Mouse (Mus musculus): ENCODE results near the gene Gcdh.
"Not testable (repeated sequence)": the region's sequence is repeated elsewhere in the genome, so short reads cannot be mapped to it uniquely, and the experiment has no call there.

Gcdh gene

DNA sequence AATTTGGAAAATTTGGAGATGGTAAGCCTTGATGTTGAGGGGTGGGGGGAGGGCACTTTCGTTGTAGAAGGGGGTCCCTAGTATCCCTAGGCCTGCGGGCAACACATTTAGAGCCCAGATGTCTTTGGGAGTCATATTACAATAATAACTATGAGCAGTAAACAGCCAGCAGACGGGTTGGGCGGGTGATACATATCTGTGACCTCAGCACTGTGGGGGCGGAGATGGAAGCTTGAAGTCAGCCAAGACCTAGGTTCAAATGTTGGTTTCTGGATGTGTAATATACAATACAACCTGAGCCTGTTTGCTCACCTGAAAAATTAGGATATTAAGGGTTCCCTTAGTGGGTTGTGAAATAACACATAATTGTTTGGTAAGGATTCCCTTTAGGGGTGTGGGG lies 16.2 kb upstream of the Gcdh start:
- DNase-seq, result no peak

GRCm38 (mm10) chr8:84909162-84909767 lies 15.5 kb upstream of the Gcdh start:
- no peak for DNase-seq

GRCm38 (mm10) chr8:84908421-84909161 lies 14.9 kb upstream of the Gcdh start, which contains the start of gene Dnase2a:
TSS of gene Dnase2a (plus strand) at chr8:84908560.
- peak; percentile 81 for DNase-seq

DNA sequence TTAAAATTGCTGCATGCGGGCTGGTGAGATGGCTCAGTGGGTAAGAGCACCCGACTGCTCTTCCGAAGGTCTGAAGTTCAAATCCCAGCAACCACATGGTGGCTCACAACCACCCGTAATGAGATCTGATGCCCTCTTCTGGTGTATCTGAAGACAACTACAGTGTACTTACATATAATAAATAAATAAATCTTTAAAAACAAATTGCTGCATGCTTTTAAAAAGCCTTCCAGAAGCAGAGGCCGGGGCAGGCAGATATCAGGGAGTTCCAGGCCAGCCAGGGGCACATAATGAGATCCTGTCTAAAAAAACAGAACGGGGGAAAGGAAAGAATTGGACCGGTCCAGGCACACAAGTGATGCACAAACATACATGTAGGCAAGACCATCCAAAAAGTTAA lies 14.3 kb upstream of the Gcdh start:
- not testable (repeated sequence) for DNase-seq

GRCm38 (mm10) chr8:84907493-84907892 lies 13.8 kb upstream of the Gcdh start:
- no peak for DNase-seq

DNA sequence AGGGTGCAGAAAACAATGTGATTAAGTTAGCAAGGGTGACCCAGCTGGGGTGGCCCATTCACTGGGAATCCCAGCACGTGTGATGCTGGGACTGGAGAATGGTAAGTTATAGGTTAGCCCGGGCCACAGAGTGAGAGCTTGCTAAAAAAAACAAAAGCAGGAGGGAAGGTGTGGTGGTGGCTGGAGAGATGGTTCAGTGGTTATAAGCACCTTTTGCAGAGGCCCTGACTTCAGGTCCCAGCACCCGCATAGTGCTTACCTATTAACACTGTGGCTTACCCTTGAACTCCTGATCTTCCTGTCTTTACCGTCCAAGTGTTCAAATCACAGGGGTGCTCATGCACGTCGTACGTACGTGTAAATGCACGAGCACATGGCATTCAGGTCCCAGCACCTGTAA lies 13.3 kb upstream of the Gcdh start:
- DNase-seq, result no peak

- DNase-seq, result no peak
These were observed 10.6 kb upstream of the Gcdh start for GRCm38 (mm10) chr8:84904351-84904750.

- peak; percentile 96 for DNase-seq
These were observed 9.4 kb upstream of the Gcdh start for GRCm38 (mm10) chr8:84902920-84903661.

GRCm38 (mm10) chr8:84902367-84902919 lies 8.7 kb upstream of the Gcdh start:
- DNase-seq, result no peak

- no peak for DNase-seq
These were observed 8.0 kb upstream of the Gcdh start, which contains the start of gene Klf1 for GRCm38 (mm10) chr8:84901752-84902151. TSS of gene Klf1 (plus strand) at chr8:84901928.

- no peak for DNase-seq
These were observed 7.3 kb upstream of the Gcdh start for GRCm38 (mm10) chr8:84901071-84901470.

- DNase-seq, result no peak
These were observed 2.2 kb upstream of the Gcdh start for GRCm38 (mm10) chr8:84895963-84896362.

DNA sequence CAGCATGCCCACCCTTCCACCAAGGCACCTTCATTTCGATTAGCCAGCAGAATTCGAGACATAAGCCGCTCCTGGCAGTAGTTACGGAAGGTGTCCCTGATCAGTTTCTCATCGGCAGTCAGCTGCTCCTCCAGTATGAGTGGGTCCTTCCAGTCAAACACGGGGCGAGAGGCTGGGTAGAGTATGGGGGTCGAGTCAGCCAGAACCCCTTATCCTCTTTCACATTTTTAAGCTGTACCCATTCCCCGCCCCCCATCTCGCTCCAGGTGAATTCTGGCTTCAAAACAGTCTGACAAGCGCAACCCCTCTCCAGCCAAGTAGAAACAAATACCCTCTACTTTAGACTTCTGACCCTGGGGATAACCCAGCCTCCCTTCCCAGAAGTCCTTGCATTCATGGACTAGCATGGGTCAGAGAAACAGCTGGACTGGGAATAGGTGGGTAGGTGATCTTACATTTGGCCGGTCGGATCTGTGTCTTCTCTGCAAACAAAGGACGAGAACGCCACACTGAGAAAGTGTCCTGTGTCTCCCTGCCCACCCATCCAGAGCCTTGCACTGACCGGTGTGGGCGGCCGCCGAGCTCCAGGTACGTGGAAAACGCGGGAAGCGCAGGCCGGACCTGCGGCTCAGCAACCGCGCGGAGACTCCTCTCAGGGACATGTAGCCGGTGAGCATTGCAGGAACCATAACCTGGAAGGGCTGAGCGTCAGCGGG lies 570 bp downstream of the Gcdh start:
- no peak for DNase-seq

- no peak for DNase-seq
These were observed 4.6 kb downstream of the Gcdh start for GRCm38 (mm10) chr8:84889141-84889540.

GRCm38 (mm10) chr8:84888280-84888679 lies 5.4 kb downstream of the Gcdh start:
- DNase-seq, result no peak

DNA sequence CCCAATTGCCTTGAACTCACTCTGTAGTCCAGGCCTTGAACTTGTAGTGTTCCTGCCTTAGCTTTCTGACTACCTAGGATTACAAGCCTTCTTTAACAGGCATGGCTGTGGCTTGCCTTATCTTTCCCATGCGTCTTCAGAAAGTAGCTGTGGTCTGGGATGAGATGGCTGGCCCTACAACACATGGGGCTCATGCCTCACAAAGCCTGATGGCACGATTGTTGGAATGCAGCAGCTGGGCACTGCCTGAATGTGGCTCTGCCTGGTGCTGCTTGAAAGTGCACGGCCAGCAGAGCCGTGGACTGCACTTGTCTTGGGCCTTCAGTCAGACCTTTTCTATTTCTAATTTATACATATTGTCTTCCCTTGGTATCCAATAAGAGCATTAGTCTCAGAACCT lies 9.0 kb downstream of the Gcdh start:
- DNase-seq, result no peak

DNA sequence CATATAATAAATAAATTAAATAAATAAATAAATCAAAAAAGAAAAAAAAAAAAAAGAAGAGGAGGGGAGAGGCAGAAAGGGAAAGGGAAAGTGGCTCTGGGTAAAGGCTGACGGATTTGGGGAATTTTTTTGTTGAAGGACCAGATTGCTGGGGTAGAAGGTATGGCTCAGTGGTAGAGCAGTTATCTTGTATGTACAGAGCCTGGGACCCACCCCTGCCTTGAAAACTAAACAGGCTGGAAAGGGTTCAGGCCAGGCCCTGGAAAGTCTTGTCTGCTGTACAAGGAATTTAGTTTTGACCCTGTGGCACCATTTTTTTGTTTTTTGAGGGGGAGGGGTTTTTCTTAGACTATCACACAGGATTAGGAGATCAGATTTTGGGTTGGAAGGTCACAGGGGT lies 14.8 kb downstream of the Gcdh start:
- no peak for DNase-seq

GRCm38 (mm10) chr8:84877297-84878035 lies 16.3 kb downstream of the Gcdh start:
- DNase-seq, result peak; percentile 73

GRCm38 (mm10) chr8:84874339-84874738 lies 19.4 kb downstream of the Gcdh start:
- no peak for DNase-seq

DNA sequence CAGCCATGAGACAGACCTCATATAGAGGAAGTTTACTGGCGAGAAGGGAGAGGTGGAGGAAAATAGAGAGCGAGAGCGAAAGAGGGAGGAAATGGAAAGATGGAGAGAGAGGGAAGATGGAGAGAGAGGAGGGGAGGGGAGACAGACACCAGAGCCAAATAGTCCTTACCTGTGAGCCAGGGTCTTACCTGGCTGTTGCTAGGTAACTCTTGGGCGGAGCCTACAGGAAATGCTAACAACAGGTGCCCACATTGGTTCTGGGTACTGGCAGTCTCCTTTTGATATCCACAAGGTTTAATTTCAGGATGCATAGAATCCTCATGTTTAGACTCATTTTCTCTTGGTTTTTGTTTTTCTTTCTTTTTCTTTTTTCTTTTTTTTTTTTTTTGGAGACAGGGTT lies 20.7 kb downstream of the Gcdh start:
- no peak for DNase-seq

- DNase-seq, result no peak
These were observed 21.3 kb downstream of the Gcdh start for GRCm38 (mm10) chr8:84872309-84872965.
